Mouse (Mus musculus) heart, embryonic 10.5 days (tissue): Measurements from ENCODE around the gene Bbc3. TPM values are rescaled to one million over a fixed set of nuclear protein-coding genes. Genes with fewer than 3 reads are reported as not detected.

ENCODE experiments used
- DNase-seq: peaks from one replicate; pipeline ENCODE4 v3.0.0-alpha.2; 2017; ENCODE audit warnings: low spot score
- H3K27ac ChIP-seq: fragments of 300-500 bp; sonication (generic); 2 replicates; pipeline ENCODE4 v1.5.1; 2016; ENCODE audit warnings: mild to moderate bottlenecking
- H3K27me3 ChIP-seq: fragments of 300-500 bp; sonication (generic); 2 replicates; pipeline ENCODE4 v1.6.1; 2016; ENCODE audit warnings: mild to moderate bottlenecking; ENCODE audit not compliant: poor library complexity, insufficient read depth, severe bottlenecking
- H3K36me3 ChIP-seq: fragments of 300-500 bp; sonication (generic); 2 replicates; pipeline ENCODE4 v1.6.1; 2016; ENCODE audit warnings: mild to moderate bottlenecking, moderate library complexity
- H3K4me1 ChIP-seq: fragments of 300-500 bp; sonication (generic); 2 replicates; pipeline ENCODE4 v1.6.1; 2016; ENCODE audit warnings: mild to moderate bottlenecking
- H3K4me3 ChIP-seq: fragments of 300-500 bp; sonication (generic); 2 replicates; pipeline ENCODE4 v1.5.1; 2016; ENCODE audit warnings: mild to moderate bottlenecking, moderate library complexity
- H3K9me3 ChIP-seq: fragments of 300-500 bp; sonication (generic); 2 replicates; pipeline ENCODE4 v1.6.1; 2016; ENCODE audit warnings: mild to moderate bottlenecking, moderate library complexity
- WGBS: fragments of 180-500 bp; shearing (Covaris S2); methylation state at CpG from one replicate; pipeline ENCODE4 v1.1.7; 2016; 5-methylcytosine and 5-hydroxymethylcytosine counted together
- polyA plus RNA-seq: library from polyadenylated mRNA; unstranded; fragments of >200 nt; fragmentation: Nextera tagmentation; extraction: Ambion mirVana; gene quantifications from 2 replicates; pipeline ENCODE4 v1.2.1, GENCODE M21; 2016

Gene Bbc3
- polyA plus RNA-seq, 1 experiment from 2014 or later = 9.5 TPM

DNA sequence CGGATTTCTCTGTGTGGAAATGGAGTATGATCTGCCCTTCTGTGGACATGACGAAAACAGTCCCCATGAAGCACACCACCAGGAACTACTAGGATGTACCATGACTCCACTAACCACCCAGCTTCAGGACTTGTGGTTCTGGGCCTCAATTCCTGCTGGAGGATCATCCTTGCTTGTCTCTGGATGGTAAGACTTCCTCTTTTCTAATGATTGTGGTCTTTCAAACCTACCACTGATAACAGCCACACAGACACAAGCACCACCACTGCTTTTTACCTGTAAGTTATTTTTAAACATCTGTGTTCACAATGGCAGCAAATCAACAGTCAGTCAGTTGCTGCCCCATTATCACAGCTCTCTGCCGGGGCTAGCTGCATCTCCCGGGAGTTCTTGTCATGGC lies 37.1 kb downstream of the Bbc3 start:
- peaks cover 72% of the 10 kb centered on the region for H3K36me3 ChIP-seq
- no peaks in the 10 kb centered on the region for H3K9me3 ChIP-seq
- no peaks in the 10 kb centered on the region for H3K27me3 ChIP-seq
- no peak overlapping the region for H3K27ac ChIP-seq
- H3K4me1 ChIP-seq = peaks cover 6% of the 10 kb centered on the region; the same call in 1 of the 2 replicates
- H3K4me3 ChIP-seq = no peak overlapping the region
- DNase-seq = no peak
- 69% methylated on average over 4 of the region's 4 CpGs for WGBS

DNA sequence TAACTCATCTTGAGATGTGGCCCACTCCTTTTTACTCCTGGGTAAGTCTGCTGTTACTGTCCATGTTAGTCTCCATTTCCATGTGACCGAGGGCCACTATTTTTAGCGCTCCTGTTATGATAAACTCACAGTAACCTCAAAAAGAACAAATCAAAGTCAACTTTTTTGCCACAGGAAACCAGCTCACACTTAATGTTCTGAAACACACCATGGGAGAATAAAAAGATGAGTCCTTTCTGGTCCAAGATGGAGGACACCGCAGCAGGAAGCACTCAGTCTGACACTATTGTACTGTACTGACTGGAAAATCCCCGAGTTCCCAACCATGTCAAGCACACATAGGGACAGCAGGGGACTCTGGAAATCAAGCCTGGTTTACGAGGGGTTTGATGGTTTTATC lies 41.8 kb downstream of the Bbc3 start:
- no peaks in the 10 kb centered on the region for H3K9me3 ChIP-seq
- H3K27ac ChIP-seq = peak overlapping the region; percentile 73
- H3K4me1 ChIP-seq = peaks cover 7% of the 10 kb centered on the region; the same call in 1 of the 2 replicates
- WGBS = 62% methylated on average over 5 of the region's 5 CpGs
- peaks cover 63% of the 10 kb centered on the region for H3K36me3 ChIP-seq
- H3K4me3 ChIP-seq = no peak overlapping the region
- H3K27me3 ChIP-seq = no peaks in the 10 kb centered on the region
- no peak for DNase-seq

DNA sequence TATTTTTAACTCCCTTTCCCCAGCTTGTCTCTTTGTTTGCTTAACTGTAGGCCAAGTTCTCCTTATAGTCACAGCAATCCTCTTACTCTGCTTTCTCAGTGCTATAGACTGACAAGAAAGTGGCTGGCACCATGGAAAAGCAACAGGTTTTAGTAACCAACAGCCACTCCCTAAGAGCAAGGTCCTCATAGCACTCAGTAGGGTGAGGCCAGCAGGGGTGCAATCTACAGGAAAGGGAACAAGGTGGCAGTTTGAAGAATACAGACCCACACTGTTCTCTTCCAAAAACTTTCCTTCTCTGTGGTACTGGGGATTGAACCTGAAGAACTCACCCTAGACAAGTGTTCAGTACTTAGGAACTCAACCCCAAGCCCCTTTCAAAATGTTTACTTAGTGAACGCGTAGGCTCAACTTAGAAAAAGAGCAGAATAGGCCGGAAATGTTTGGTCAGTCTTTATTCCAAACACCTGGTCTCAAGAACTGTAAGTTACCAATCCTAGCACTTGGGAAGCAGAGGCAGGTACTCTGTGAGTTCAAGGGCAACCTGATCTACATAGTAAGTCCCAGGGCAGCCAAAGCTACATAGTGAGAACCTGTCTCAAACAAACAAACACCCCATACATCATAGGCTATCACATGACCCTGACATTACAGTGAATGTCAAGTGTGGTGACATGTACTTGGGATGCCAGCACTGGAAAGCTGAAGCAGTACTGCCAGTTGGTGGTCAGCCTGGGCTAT lies 47.8 kb downstream of the Bbc3 start:
- no peak for DNase-seq
- 94% methylated on average over 3 of the region's 3 CpGs for WGBS
- Histone ChIP-seq H3K9me3 (no peaks in the 10 kb centered on the region), H3K27ac (no peak overlapping the region), H3K4me3 (no peak overlapping the region), H3K4me1 (no peaks in the 10 kb centered on the region), H3K36me3 (peaks cover 75% of the 10 kb centered on the region), H3K27me3 (no peaks in the 10 kb centered on the region)

DNA sequence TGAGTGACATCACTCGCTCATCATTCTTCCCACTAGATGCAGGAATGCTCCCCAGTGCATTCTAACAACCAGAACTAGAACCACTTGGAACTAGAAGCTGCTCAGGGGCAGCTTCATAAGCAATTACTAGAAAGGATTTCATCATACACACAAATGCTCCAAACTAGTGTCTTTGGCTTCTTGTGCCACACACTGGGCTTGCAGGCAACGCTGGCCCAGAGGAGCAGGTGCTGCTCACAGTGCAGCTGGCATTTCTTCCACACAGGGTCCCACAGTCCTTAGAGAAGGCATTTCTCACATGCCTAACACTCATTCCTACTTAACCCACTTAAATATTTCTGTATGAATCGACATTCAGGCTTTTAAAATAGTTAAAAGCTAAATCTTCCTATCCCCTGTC lies 49.4 kb downstream of the Bbc3 start:
- WGBS = 91% methylated on average over 3 of the region's 3 CpGs
- Histone ChIP-seq H3K4me1 (no peaks in the 10 kb centered on the region), H3K27ac (no peak overlapping the region), H3K4me3 (no peak overlapping the region), H3K9me3 (no peaks in the 10 kb centered on the region), H3K27me3 (no peaks in the 10 kb centered on the region), H3K36me3 (peaks cover 74% of the 10 kb centered on the region)
- no peak for DNase-seq

DNA sequence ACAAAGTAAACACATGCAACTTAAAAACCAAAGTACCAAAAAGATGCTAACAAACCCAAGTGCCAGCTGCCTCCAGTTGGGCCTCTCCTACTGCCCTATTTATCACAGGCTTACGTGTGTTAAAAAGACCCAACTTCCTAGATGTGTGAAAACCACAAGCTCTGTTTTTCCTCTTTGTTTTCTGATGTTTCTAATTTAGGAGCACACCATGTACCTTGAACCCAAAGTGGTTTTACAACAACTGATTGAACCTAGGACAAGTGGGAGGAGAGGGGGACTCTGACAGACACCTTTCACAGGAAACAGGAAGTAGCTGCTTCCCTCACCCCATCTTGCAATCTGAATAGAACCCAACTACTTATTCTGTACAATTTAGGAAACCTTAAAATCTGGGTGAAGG lies 56.1 kb downstream of the Bbc3 start:
- Histone ChIP-seq H3K4me3 (no peak overlapping the region), H3K36me3 (peaks cover 84% of the 10 kb centered on the region), H3K9me3 (no peaks in the 10 kb centered on the region), H3K4me1 (peaks cover 5% of the 10 kb centered on the region; the same call in 1 of the 2 replicates), H3K27ac (peak overlapping the region; percentile 42; the same call in 1 of the 2 replicates), H3K27me3 (no peaks in the 10 kb centered on the region)
- DNase-seq = no peak
- WGBS = 86% methylated on average over 1 of the region's 1 CpGs

DNA sequence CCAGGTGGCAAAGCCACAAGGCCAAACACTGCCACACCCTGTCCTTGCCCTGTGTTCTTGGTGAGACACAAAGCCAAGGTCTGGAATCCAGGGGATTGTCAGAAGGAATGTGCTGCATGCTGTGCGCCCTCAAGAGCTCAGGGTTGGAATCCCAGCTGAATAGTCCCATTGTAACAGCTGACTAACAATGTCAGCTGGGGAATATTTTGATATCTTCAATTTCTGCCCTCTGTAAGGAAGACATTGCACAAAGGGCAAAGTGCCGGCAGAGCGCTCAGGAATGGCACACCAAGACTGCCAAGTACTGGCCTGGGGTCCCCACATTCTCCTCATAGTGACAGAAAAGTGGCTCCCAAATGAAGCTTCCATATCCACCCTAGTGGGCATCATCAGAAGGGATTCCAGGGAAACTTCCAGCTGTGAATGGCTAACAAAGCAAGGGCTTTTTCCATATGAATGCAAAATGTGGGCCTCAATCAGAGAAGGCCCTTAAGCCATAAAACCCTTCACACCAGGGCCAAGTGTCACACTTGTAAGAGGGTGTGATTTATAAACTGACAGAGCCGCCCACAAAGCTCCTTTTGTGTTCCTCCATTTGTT lies 56.8 kb downstream of the Bbc3 start:
- H3K27me3 ChIP-seq = no peaks in the 10 kb centered on the region
- DNase-seq = no peak
- H3K9me3 ChIP-seq = no peaks in the 10 kb centered on the region
- 73% methylated on average over 4 of the region's 4 CpGs for WGBS
- H3K36me3 ChIP-seq = peaks cover 90% of the 10 kb centered on the region
- peak overlapping the region; percentile 42; the same call in 1 of the 2 replicates for H3K27ac ChIP-seq
- H3K4me3 ChIP-seq = no peak overlapping the region
- H3K4me1 ChIP-seq = peaks cover 5% of the 10 kb centered on the region; the same call in 1 of the 2 replicates

DNA sequence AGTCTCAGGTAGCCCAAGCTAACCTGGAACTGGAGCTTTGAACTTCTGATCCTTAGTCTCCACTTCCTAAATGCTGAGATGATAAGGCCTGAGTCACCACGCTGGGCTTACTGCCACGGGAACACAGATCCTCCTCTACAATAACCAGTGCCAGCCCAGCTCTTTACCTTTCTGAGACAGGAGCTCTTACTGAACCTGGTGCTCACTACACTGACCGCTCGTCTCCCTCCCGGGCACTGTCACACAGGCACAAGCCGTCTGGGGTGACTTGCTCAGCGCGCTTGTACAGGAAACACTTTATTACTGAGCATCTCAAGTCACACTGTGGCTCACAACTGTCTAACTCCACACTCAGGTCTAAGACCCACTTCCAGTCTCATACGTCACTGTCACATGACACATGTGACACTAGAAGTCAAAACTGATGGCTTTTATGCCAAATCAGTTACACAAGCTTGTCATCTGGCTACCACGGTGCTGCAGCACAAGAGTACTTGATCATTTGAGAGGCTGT lies 58.0 kb downstream of the Bbc3 start:
- Histone ChIP-seq H3K4me1 (peaks cover 5% of the 10 kb centered on the region; the same call in 1 of the 2 replicates), H3K4me3 (no peak overlapping the region), H3K27ac (no peak overlapping the region), H3K27me3 (no peaks in the 10 kb centered on the region), H3K9me3 (no peaks in the 10 kb centered on the region), H3K36me3 (peaks cover 92% of the 10 kb centered on the region)
- WGBS = 79% methylated on average over 10 of the region's 10 CpGs
- DNase-seq = no peak

DNA sequence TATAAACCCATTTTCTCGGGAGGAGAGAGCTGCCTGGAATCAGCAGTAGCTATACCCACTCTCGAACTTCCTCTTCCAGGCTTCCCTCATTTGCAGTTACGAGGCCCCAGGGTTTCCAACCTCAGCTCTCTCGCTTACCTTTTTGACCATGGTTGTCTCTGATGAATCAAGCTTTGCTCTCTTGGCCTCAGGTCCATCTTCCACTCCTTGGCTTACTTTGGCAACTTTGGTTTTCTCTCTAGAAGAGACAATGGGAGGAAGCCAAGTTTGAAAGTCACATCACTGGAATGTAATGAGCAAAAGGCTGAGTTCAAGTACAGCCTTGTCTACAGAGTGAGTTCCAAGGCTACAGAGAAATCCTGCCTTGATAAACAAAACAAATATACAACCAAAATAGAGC lies 58.5 kb downstream of the Bbc3 start:
- H3K4me1 ChIP-seq = peaks cover 5% of the 10 kb centered on the region; the same call in 1 of the 2 replicates
- 83% methylated on average over 4 of the region's 4 CpGs for WGBS

More for the DNA sequence above, 58.5 kb downstream of the Bbc3 start:
- Histone ChIP-seq H3K4me3 (no peak overlapping the region), H3K27ac (no peak overlapping the region), H3K27me3 (no peaks in the 10 kb centered on the region), H3K36me3 (peaks cover 90% of the 10 kb centered on the region), H3K9me3 (no peaks in the 10 kb centered on the region)
- DNase-seq = no peak

Other genes with a start within 250 kb of the Bbc3 start
- not detected in 2 replicates for gene Zfp541, start 246.6 kb upstream of the Bbc3 start, polyA plus RNA-seq
- gene Napa, start 209.9 kb upstream of the Bbc3 start, polyA plus RNA-seq = 182 and 196 TPM in 2 replicates
- 31.6 and 34.9 TPM in 2 replicates for gene Kptn, start 188.5 kb upstream of the Bbc3 start, polyA plus RNA-seq
- 0.24 and 0.28 TPM in 2 replicates for gene Slc8a2, start 178.6 kb upstream of the Bbc3 start, polyA plus RNA-seq
- 22.5 and 41.8 TPM in 2 replicates for gene Meis3, start 133.3 kb upstream of the Bbc3 start, polyA plus RNA-seq
- 12.9 and 14.8 TPM in 2 replicates for gene Dhx34, start 86.4 kb upstream of the Bbc3 start, polyA plus RNA-seq
- gene C5ar2, start 64.2 kb upstream of the Bbc3 start, polyA plus RNA-seq = 0.54 and 0.57 TPM in 2 replicates
- gene C5ar1, start 48.9 kb upstream of the Bbc3 start, polyA plus RNA-seq = 0.31 and 1.0 TPM in 2 replicates
- gene Inafm1, start 34.8 kb upstream of the Bbc3 start, polyA plus RNA-seq = 6.2 and 10.0 TPM in 2 replicates
- 19.6 and 31.0 TPM in 2 replicates for gene Ccdc9, start 21.6 kb upstream of the Bbc3 start, polyA plus RNA-seq
- gene Sae1, start 79.4 kb downstream of the Bbc3 start, polyA plus RNA-seq = 302 and 359 TPM in 2 replicates
- 12.9 and 19.4 TPM in 2 replicates for gene Zc3h4, start 92.5 kb downstream of the Bbc3 start, polyA plus RNA-seq
- gene Tmem160, start 144.4 kb downstream of the Bbc3 start, polyA plus RNA-seq = 90.2 and 91.9 TPM in 2 replicates
- 0.34 and 0.45 TPM in 2 replicates for gene Npas1, start 169.3 kb downstream of the Bbc3 start, polyA plus RNA-seq